Mouse (Mus musculus) stomach, embryonic 16.5 days (tissue): ENCODE measurements at regions not wholly inside any gene's neighbourhood (a gene's known extent, or its start where the extent isn't known, plus 50 kb on each side); places are given as distances from the start of the nearest gene placed in this dataset.
A peak's percentile ranks its signal among the peaks of the same experiment; 100 is the strongest.

Experiments
- ATAC-seq: fragments of 200-750 bp; cut with Nextera tagmentation; 2 replicates; pipeline ENCODE4 v1.8.0; 2017; ENCODE audit warnings: moderate number of reproducible peaks, moderate TSS enrichment; ENCODE audit not compliant: insufficient read depth, low FRiP score
- H3K27ac ChIP-seq: fragments of 300-500 bp; sonication (generic); 2 replicates; pipeline ENCODE4 v1.5.1; 2014; ENCODE audit warnings: low read length
- H3K27me3 ChIP-seq: fragments of 300-500 bp; sonication (generic); 2 replicates; pipeline ENCODE4 v1.6.1; 2014; ENCODE audit warnings: low read length, control low read depth, mixed read lengths; ENCODE audit not compliant: control insufficient read depth, insufficient read depth
- H3K36me3 ChIP-seq: fragments of 300-500 bp; sonication (generic); 2 replicates; pipeline ENCODE4 v1.6.1; 2014; ENCODE audit warnings: low read length; ENCODE audit not compliant: control insufficient read depth, insufficient read depth
- H3K4me1 ChIP-seq: fragments of 300-500 bp; sonication (generic); 2 replicates; pipeline ENCODE4 v1.6.1; 2014; ENCODE audit warnings: low read length, control low read depth, mixed read lengths; ENCODE audit not compliant: control insufficient read depth, insufficient read depth
- H3K4me2 ChIP-seq: fragments of 300-500 bp; sonication (generic); 2 replicates; pipeline ENCODE4 v1.6.1; 2014; ENCODE audit warnings: low read depth, low read length, mixed read lengths
- H3K4me3 ChIP-seq: fragments of 300-500 bp; sonication (generic); replicated peaks from 2 replicates; pipeline ENCODE4 v1.5.1; 2014; ENCODE audit warnings: mild to moderate bottlenecking, low read length
- H3K9ac ChIP-seq: fragments of 300-500 bp; sonication (generic); 2 replicates; pipeline ENCODE4 v1.6.1; 2014; ENCODE audit warnings: low read length
- H3K9me3 ChIP-seq: fragments of 300-500 bp; sonication (generic); replicated peaks from 2 replicates; pipeline ENCODE4 v1.6.1; 2016; ENCODE audit warnings: low read length, control low read depth; ENCODE audit not compliant: control insufficient read depth
- WGBS: fragments of 180-500 bp; shearing (Covaris S2); extraction: QIAGEN DNeasy Blood & Tissue Kit; methylation state at CpG from one replicate; pipeline ENCODE4 v1.1.7; 2014; 5-methylcytosine and 5-hydroxymethylcytosine counted together

GRCm38 (mm10) chr2:75464429-75464828, 194.6 kb upstream of the Hnrnpa3 start:
- no peak overlapping the region for H3K4me2 ChIP-seq
- H3K9ac ChIP-seq: no peak overlapping the region
- H3K4me3 ChIP-seq: no peak overlapping the region
- no peaks in the 10 kb centered on the region for H3K4me1 ChIP-seq
- ATAC-seq: no peak
- no peak overlapping the region for H3K27ac ChIP-seq
- no peaks in the 10 kb centered on the region for H3K9me3 ChIP-seq
- H3K27me3 ChIP-seq: no peaks in the 10 kb centered on the region
- 59% methylated on average over 2 of the region's 2 CpGs for WGBS
- H3K36me3 ChIP-seq: no peaks in the 10 kb centered on the region

- no peak for ATAC-seq
- 71% methylated on average over 8 of the region's 8 CpGs for WGBS
- no peaks in the 10 kb centered on the region for H3K36me3 ChIP-seq
These were observed 190.2 kb upstream of the Hnrnpa3 start for GRCm38 (mm10) chr2:75468851-75469250.

GRCm38 (mm10) chr2:75469958-75470687, 188.9 kb upstream of the Hnrnpa3 start:
- H3K4me3 ChIP-seq: no peak overlapping the region
- no peaks in the 10 kb centered on the region for H3K36me3 ChIP-seq
- no peaks in the 10 kb centered on the region for H3K27me3 ChIP-seq
- H3K27ac ChIP-seq: no peak overlapping the region; the same call in 1 of the 2 replicates
- peak overlapping the region; percentile 29; the same call in 1 of the 2 replicates for H3K4me2 ChIP-seq
- peak; percentile 50; the same call in 1 of the 2 replicates for ATAC-seq
- H3K9ac ChIP-seq: 0 out of 2 replicates have a peak overlapping the region, but pooled peaks have one; percentile 31
- H3K9me3 ChIP-seq: no peaks in the 10 kb centered on the region
- 0 out of 2 replicates have a peak, but pooled peaks cover 5% of the 10 kb centered on the region for H3K4me1 ChIP-seq
- 43% methylated on average over 15 of the region's 15 CpGs for WGBS

More at GRCm38 (mm10) chr2:75468851-75469250, 190.2 kb upstream of the Hnrnpa3 start:
- H3K27ac ChIP-seq: no peak overlapping the region
- H3K9me3 ChIP-seq: no peaks in the 10 kb centered on the region
- H3K4me1 ChIP-seq: 0 out of 2 replicates have a peak, but pooled peaks cover 5% of the 10 kb centered on the region
- H3K27me3 ChIP-seq: no peaks in the 10 kb centered on the region
- no peak overlapping the region for H3K4me2 ChIP-seq
- no peak overlapping the region for H3K4me3 ChIP-seq
- H3K9ac ChIP-seq: no peak overlapping the region

GRCm38 (mm10) chr2:75470688-75471054, 188.4 kb upstream of the Hnrnpa3 start:
- H3K4me2 ChIP-seq: peak overlapping the region; percentile 29; the same call in 1 of the 2 replicates
- ATAC-seq: no peak

GRCm38 (mm10) chr2:75472489-75472888, 186.6 kb upstream of the Hnrnpa3 start:
- ATAC-seq: no peak
- Histone ChIP-seq H3K27ac (no peak overlapping the region), H3K4me3 (no peak overlapping the region), H3K27me3 (no peaks in the 10 kb centered on the region), H3K9ac (no peak overlapping the region), H3K4me2 (no peak overlapping the region), H3K9me3 (no peaks in the 10 kb centered on the region), H3K36me3 (no peaks in the 10 kb centered on the region), H3K4me1 (0 out of 2 replicates have a peak, but pooled peaks cover 5% of the 10 kb centered on the region)
- WGBS: 82% methylated on average over 9 of the region's 9 CpGs

More at GRCm38 (mm10) chr2:75470688-75471054, 188.4 kb upstream of the Hnrnpa3 start:
- no peaks in the 10 kb centered on the region for H3K36me3 ChIP-seq
- WGBS: 51% methylated on average over 9 of the region's 9 CpGs
- H3K9me3 ChIP-seq: no peaks in the 10 kb centered on the region
- H3K27me3 ChIP-seq: no peaks in the 10 kb centered on the region
- no peak overlapping the region for H3K4me3 ChIP-seq
- no peak overlapping the region for H3K27ac ChIP-seq
- 0 out of 2 replicates have a peak, but pooled peaks cover 5% of the 10 kb centered on the region for H3K4me1 ChIP-seq
- no peak overlapping the region for H3K9ac ChIP-seq

- WGBS: 49% methylated on average over 6 of the region's 6 CpGs
These were observed 184.6 kb upstream of the Hnrnpa3 start for GRCm38 (mm10) chr2:75474509-75474908.

GRCm38 (mm10) chr2:75476350-75476749, 182.7 kb upstream of the Hnrnpa3 start:
- 91% methylated on average over 1 of the region's 1 CpGs for WGBS
- ATAC-seq: no peak
- H3K27me3 ChIP-seq: no peaks in the 10 kb centered on the region
- H3K9ac ChIP-seq: no peak overlapping the region
- H3K4me3 ChIP-seq: no peak overlapping the region
- no peak overlapping the region for H3K4me2 ChIP-seq
- no peaks in the 10 kb centered on the region for H3K4me1 ChIP-seq
- no peaks in the 10 kb centered on the region for H3K9me3 ChIP-seq
- no peak overlapping the region for H3K27ac ChIP-seq
- no peaks in the 10 kb centered on the region for H3K36me3 ChIP-seq

More at GRCm38 (mm10) chr2:75474509-75474908, 184.6 kb upstream of the Hnrnpa3 start:
- ATAC-seq: no peak
- Histone ChIP-seq H3K4me1 (0 out of 2 replicates have a peak, but pooled peaks cover 5% of the 10 kb centered on the region), H3K4me2 (no peak overlapping the region), H3K9me3 (no peaks in the 10 kb centered on the region), H3K36me3 (no peaks in the 10 kb centered on the region), H3K27ac (no peak overlapping the region), H3K4me3 (no peak overlapping the region), H3K9ac (no peak overlapping the region), H3K27me3 (no peaks in the 10 kb centered on the region)

GRCm38 (mm10) chr2:75477076-75477475, 182.0 kb upstream of the Hnrnpa3 start:
- 77% methylated on average over 8 of the region's 8 CpGs for WGBS
- no peak overlapping the region for H3K9ac ChIP-seq
- no peak for ATAC-seq
- no peaks in the 10 kb centered on the region for H3K4me1 ChIP-seq
- H3K27me3 ChIP-seq: no peaks in the 10 kb centered on the region
- no peak overlapping the region for H3K4me2 ChIP-seq
- H3K9me3 ChIP-seq: no peaks in the 10 kb centered on the region
- no peaks in the 10 kb centered on the region for H3K36me3 ChIP-seq
- no peak overlapping the region for H3K4me3 ChIP-seq
- no peak overlapping the region for H3K27ac ChIP-seq

GRCm38 (mm10) chr2:75479546-75479945, 179.5 kb upstream of the Hnrnpa3 start:
- H3K4me1 ChIP-seq: no peaks in the 10 kb centered on the region
- H3K4me2 ChIP-seq: no peak overlapping the region
- no peak for ATAC-seq
- no peaks in the 10 kb centered on the region for H3K9me3 ChIP-seq
- H3K27ac ChIP-seq: no peak overlapping the region
- no peak overlapping the region for H3K4me3 ChIP-seq
- no peak overlapping the region for H3K9ac ChIP-seq
- WGBS: 81% methylated on average over 5 of the region's 5 CpGs
- no peaks in the 10 kb centered on the region for H3K36me3 ChIP-seq
- H3K27me3 ChIP-seq: no peaks in the 10 kb centered on the region
